In the genomic region with DNA sequence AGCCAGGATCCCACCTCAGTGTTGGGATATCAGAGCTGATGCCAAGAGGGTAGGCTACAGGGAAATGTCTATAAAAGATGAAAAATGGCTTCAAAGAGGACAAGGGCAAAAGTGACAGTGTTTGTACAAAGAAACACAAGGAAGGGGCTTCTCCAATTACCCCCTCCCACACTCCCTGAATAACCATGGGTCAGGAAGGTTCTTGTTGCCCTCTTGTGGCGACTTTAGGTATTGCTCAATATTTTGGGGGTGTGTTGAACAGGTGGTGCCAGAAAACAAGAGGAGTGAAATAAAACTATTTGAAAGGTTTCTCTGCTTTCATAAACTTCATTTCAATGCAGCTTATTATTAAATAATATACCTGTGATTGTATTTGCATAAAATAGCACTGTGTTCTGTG, we compare ENCODE assay signal across 9 mouse cellular contexts. TPM values are rescaled to one million over a fixed set of nuclear protein-coding genes. Genes with fewer than 3 reads are reported as not detected.
DNase-seq lines count a peak whose midpoint lies in the region; ATAC-seq lines count a peak whose summit lies in the region.
"Had no signal": no experiment of that assay in that cellular context is flagged by ENCODE, and none has a peak within 500 bp of the region (broad histone marks: within the 10 kb centered on the region; RNA-seq: fewer than 3 reads in every experiment).

No protein-coding gene starts in this region.

- WGBS in midbrain, embryonic 10.5 days = 11% methylated on average over 1 of the region's 1 CpGs
- WGBS in midbrain, embryonic 16.5 days = 14% methylated on average over 1 of the region's 1 CpGs
- WGBS in limb, embryonic 11.5 days = 15% methylated on average over 1 of the region's 1 CpGs

- H3K4me3 ChIP-seq in midbrain, embryonic 10.5 days = no peak overlapping the region
- no peak overlapping the region for H3K4me3 ChIP-seq in midbrain, embryonic 16.5 days (ENCODE audit: low read depth, low read length)
- no peak overlapping the region for H3K4me3 ChIP-seq in limb, embryonic 11.5 days (ENCODE audit: low read depth, low read length)
- H3K4me3 ChIP-seq: midbrain, embryonic 12.5 days had no signal

- peaks cover 8% of the 10 kb centered on the region; the same call in 1 of the 2 replicates for H3K9me3 ChIP-seq in midbrain, embryonic 10.5 days (replicated peaks)
- H3K9me3 ChIP-seq in midbrain, embryonic 16.5 days (replicated peaks; ENCODE audit: control insufficient read depth, low read length, poor library complexity, severe bottlenecking) = no peaks in the 10 kb centered on the region
- no peaks in the 10 kb centered on the region for H3K9me3 ChIP-seq in limb, embryonic 11.5 days (ENCODE audit: control insufficient read depth, low read length)
- H3K9me3 ChIP-seq: midbrain, embryonic 12.5 days had no signal

- H3K9ac ChIP-seq in midbrain, embryonic 16.5 days (ENCODE audit: low read depth, low read length) = no peak overlapping the region
- H3K9ac ChIP-seq in limb, embryonic 11.5 days (ENCODE audit: low read length) = no peak overlapping the region
- H3K9ac ChIP-seq: midbrain, embryonic 12.5 days had no signal

- H3K4me1 ChIP-seq in midbrain, embryonic 10.5 days = no peaks in the 10 kb centered on the region
- no peaks in the 10 kb centered on the region for H3K4me1 ChIP-seq in midbrain, embryonic 16.5 days (ENCODE audit: control insufficient read depth, insufficient read depth, low read length)
- H3K4me1 ChIP-seq in limb, embryonic 11.5 days (ENCODE audit: control insufficient read depth, insufficient read depth, low read length) = no peaks in the 10 kb centered on the region
- H3K4me1 ChIP-seq: midbrain, embryonic 12.5 days had no signal

- ATAC-seq in midbrain, embryonic 16.5 days = no peak
- ATAC-seq in limb, embryonic 11.5 days (ENCODE audit: insufficient number of reproducible peaks, low FRiP score, low TSS enrichment, low read depth) = no peak
- ATAC-seq in frontal cortex, adult (ENCODE audit: low TSS enrichment) = no peak

- no peak overlapping the region for H3K27ac ChIP-seq in midbrain, embryonic 10.5 days (replicated peaks)
- no peak overlapping the region for H3K27ac ChIP-seq in midbrain, embryonic 16.5 days (ENCODE audit: low read length)
- no peak overlapping the region for H3K27ac ChIP-seq in limb, embryonic 11.5 days (replicated peaks; ENCODE audit: low read depth, low read length)
- H3K27ac ChIP-seq: midbrain, embryonic 12.5 days had no signal

- H3K36me3 ChIP-seq in midbrain, embryonic 10.5 days = peaks cover 13% of the 10 kb centered on the region
- H3K36me3 ChIP-seq in midbrain, embryonic 16.5 days (ENCODE audit: control insufficient read depth, insufficient read depth, low read length) = peaks cover 3% of the 10 kb centered on the region; the same call in 1 of the 2 replicates
- 0 out of 2 replicates have a peak, but pooled peaks cover 1% of the 10 kb centered on the region for H3K36me3 ChIP-seq in limb, embryonic 11.5 days (ENCODE audit: control insufficient read depth, insufficient read depth, low read length)

- H3K27me3 ChIP-seq in midbrain, embryonic 10.5 days (ENCODE audit: low read depth, poor library complexity, severe bottlenecking) = no peaks in the 10 kb centered on the region
- no peaks in the 10 kb centered on the region for H3K27me3 ChIP-seq in midbrain, embryonic 16.5 days (ENCODE audit: control insufficient read depth, insufficient read depth, low read depth, low read length)
- H3K27me3 ChIP-seq in limb, embryonic 11.5 days (ENCODE audit: control insufficient read depth, insufficient read depth, low read length) = no peaks in the 10 kb centered on the region
- H3K27me3 ChIP-seq: midbrain, embryonic 12.5 days had no signal

- H3K4me2 ChIP-seq in midbrain, embryonic 16.5 days (ENCODE audit: low read length) = no peak overlapping the region
- H3K4me2 ChIP-seq in limb, embryonic 11.5 days (ENCODE audit: low read depth, severe bottlenecking) = no peak overlapping the region
- H3K4me2 ChIP-seq: midbrain, embryonic 12.5 days had no signal

- DNase-seq in midbrain, embryonic 10.5 days (ENCODE audit: low spot score) = peak; percentile 27
- DNase-seq in MN1 (ENCODE audit: low spot score) = peak; percentile 67
- peak; percentile 15 for DNase-seq in cerebellum, adult 11-12 months
- DNase-seq in heart, adult 9 months (ENCODE audit: low spot score in 2 of 2) = peak; percentile 52 to 68
- peak; percentile 69 for DNase-seq in limb, embryonic 11.5 days (ENCODE audit: low spot score)
- peak; percentile 74 for DNase-seq in retina, postnatal 1 day

RNA-seq across cellular contexts. Expression of a gene that starts 20.1 kb away (rescaled TPM):
- polyA plus RNA-seq in midbrain, embryonic 10.5 days (2016; fragmentation: Nextera tagmentation; extraction: Ambion mirVana) = 17.6 and 18.0 TPM in 2 replicates
- 13.9 and 15.3 TPM in 2 replicates for polyA plus RNA-seq in midbrain, embryonic 16.5 days (2015; fragmentation: Nextera tagmentation; extraction: Ambion mirVana)
- polyA plus RNA-seq in limb, embryonic 11.5 days (2014; fragmentation: Nextera tagmentation; extraction: Ambion mirVana) = 12.9 and 15.7 TPM in 2 replicates

RNA-seq across cellular contexts. Expression of a gene that starts 35.1 kb away (rescaled TPM):
- polyA plus RNA-seq in midbrain, embryonic 10.5 days (2016; fragmentation: Nextera tagmentation; extraction: Ambion mirVana) = 13.3 and 14.7 TPM in 2 replicates
- 9.2 and 9.8 TPM in 2 replicates for polyA plus RNA-seq in midbrain, embryonic 16.5 days (2015; fragmentation: Nextera tagmentation; extraction: Ambion mirVana)
- polyA plus RNA-seq in limb, embryonic 11.5 days (2014; fragmentation: Nextera tagmentation; extraction: Ambion mirVana) = 12.7 and 13.0 TPM in 2 replicates

Comparison
In these comparisons a context has a peak if more than half of its experiments do, and no peak if none do; other contexts are left out.
1. DNase-seq: peak in every context shown above with its lines; median percentile 74 in retina, postnatal 1 day; 69 in limb, embryonic 11.5 days; 67 in MN1; 60 in heart, adult 9 months; 27 in midbrain, embryonic 10.5 days; 15 in cerebellum, adult 11-12 months.